Mouse (Mus musculus) midbrain, embryonic 14.5 days (tissue): Measurements from ENCODE around the gene Gp5. TPM values are rescaled to one million over a fixed set of nuclear protein-coding genes. Genes with fewer than 3 reads are reported as not detected.

Experiments
- ATAC-seq: fragments of 200-750 bp; cut with Nextera tagmentation; 2 replicates; pipeline ENCODE4 v1.8.0; 2017; ENCODE audit warnings: moderate number of reproducible peaks, moderate library complexity; ENCODE audit not compliant: low FRiP score, low TSS enrichment
- DNase-seq: peaks from one replicate; pipeline ENCODE4 v3.0.0-alpha.2; 2015
- H3K27ac ChIP-seq: fragments of 300-500 bp; sonication (generic); replicated peaks from 2 replicates; pipeline ENCODE4 v1.5.1; 2014; ENCODE audit warnings: mild to moderate bottlenecking, low read depth, low read length, moderate library complexity
- H3K27me3 ChIP-seq: fragments of 300-500 bp; sonication (generic); 2 replicates; pipeline ENCODE4 v1.6.1; 2014; ENCODE audit warnings: low read length, control low read depth, mixed read lengths; ENCODE audit not compliant: control insufficient read depth, insufficient read depth
- H3K36me3 ChIP-seq: fragments of 300-500 bp; sonication (generic); 2 replicates; pipeline ENCODE4 v1.6.1; 2014; ENCODE audit warnings: low read length, control low read depth; ENCODE audit not compliant: control insufficient read depth, insufficient read depth
- H3K4me1 ChIP-seq: fragments of 300-500 bp; sonication (generic); 2 replicates; pipeline ENCODE4 v1.6.1; 2014; ENCODE audit warnings: mild to moderate bottlenecking, antibody characterized with exemption, low read length, control low read depth; ENCODE audit not compliant: control insufficient read depth, insufficient read depth
- H3K4me2 ChIP-seq: fragments of 300-500 bp; sonication (generic); 2 replicates; pipeline ENCODE4 v1.6.1; 2014; ENCODE audit warnings: mild to moderate bottlenecking, low read length, moderate library complexity
- H3K4me3 ChIP-seq: fragments of 300-500 bp; sonication (generic); replicated peaks from 2 replicates; pipeline ENCODE4 v1.5.1; 2014; ENCODE audit warnings: low read depth, low read length
- H3K9ac ChIP-seq: fragments of 300-500 bp; sonication (generic); replicated peaks from 2 replicates; pipeline ENCODE4 v1.6.1; 2014; ENCODE audit warnings: mild to moderate bottlenecking, low read length, moderate library complexity
- H3K9me3 ChIP-seq: fragments of 300-500 bp; sonication (generic); 2 replicates; pipeline ENCODE4 v1.6.1; 2016; ENCODE audit warnings: low read length, control low read depth, mixed read lengths; ENCODE audit not compliant: control insufficient read depth
- WGBS: fragments of 180-500 bp; shearing (Covaris S2); extraction: QIAGEN DNeasy Blood & Tissue Kit; methylation state at CpG from one replicate; pipeline ENCODE4 v1.1.7; 2014; 5-methylcytosine and 5-hydroxymethylcytosine counted together
- polyA plus RNA-seq: library from polyadenylated mRNA; unstranded; fragments of >200 nt; fragmentation: Nextera tagmentation; extraction: Ambion mirVana; gene quantifications from 2 replicates; pipeline ENCODE4 v1.2.1, GENCODE M21; 2014

Gene Gp5
- polyA plus RNA-seq, 1 experiment from 2014 or later: 0.30 TPM

DNA sequence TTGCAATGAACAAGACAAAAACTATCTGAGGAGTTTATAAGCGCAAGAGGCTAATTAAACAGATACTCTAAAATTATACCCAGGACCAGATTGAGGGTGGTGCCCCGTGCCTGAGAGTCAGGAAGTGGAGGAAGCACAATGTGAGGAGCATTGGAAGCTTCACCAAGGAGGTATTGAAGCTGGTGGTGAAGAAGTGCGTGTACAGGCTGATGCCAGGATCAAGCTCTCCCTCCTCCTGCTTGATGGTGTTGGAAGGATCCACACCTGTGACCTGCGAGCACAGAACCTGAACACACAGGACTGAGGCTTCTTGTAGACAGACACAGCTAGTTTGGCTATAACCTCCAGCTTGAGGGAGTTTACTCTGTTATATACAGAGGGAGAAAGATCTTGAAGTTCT, 4.5 kb downstream of the Gp5 start:
- WGBS: 89% methylated on average over 4 of the region's 4 CpGs
- H3K4me3 ChIP-seq: no peak overlapping the region
- H3K4me2 ChIP-seq: no peak overlapping the region
- H3K27ac ChIP-seq: no peak overlapping the region
- H3K9ac ChIP-seq: no peak overlapping the region
- no peak for DNase-seq
- H3K36me3 ChIP-seq: no peaks in the 10 kb centered on the region
- peaks cover 11% of the 10 kb centered on the region; the same call in 1 of the 2 replicates for H3K4me1 ChIP-seq
- peaks cover 51% of the 10 kb centered on the region for H3K27me3 ChIP-seq
- ATAC-seq: no peak
- H3K9me3 ChIP-seq: no peaks in the 10 kb centered on the region

DNA sequence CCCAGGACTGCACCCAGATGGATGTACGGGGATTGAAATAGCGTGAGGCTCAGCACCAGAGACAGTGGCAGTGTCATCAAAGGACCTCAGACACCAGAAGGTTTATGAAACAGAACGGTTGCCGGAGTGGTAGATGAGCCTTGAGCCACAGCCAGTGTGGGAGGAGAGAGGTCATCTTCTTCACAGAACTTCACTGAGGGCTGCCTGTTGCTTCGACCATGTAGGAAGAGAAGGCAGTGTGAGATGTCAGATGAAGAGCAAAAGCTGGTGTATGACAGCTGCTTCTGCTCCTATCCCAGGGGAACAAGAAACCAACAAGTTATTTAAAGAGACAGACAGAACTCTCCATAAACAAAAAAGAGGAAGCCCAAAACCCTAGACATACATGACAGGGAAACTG, 6.3 kb downstream of the Gp5 start:
- no peak for DNase-seq
- Histone ChIP-seq H3K36me3 (no peaks in the 10 kb centered on the region), H3K9ac (no peak overlapping the region), H3K27me3 (peaks cover 32% of the 10 kb centered on the region), H3K4me1 (peaks cover 5% of the 10 kb centered on the region; the same call in 1 of the 2 replicates), H3K4me2 (no peak overlapping the region), H3K27ac (no peak overlapping the region), H3K9me3 (no peaks in the 10 kb centered on the region), H3K4me3 (no peak overlapping the region)
- no peak for ATAC-seq
- 80% methylated on average over 5 of the region's 5 CpGs for WGBS

DNA sequence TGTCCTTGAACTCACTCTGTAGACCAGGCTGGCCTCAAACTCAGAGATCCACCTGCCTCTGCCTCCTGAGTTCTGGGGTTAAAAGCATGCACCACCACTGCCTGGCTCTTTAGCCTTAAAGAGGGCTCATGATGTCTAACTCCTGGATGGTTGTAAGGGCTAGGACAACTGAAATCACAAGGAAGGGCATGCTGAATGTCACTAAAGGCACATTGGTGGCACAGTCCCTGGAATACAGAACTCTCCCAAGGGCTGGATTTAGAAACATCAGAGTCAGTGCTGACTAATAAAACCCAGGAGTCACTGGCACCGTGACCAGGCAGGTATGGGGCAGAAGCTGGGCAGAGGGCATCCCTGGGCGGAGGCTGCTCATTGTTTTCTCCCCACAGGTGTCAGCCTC, 7.2 kb downstream of the Gp5 start:
- H3K4me2 ChIP-seq: no peak overlapping the region
- no peak overlapping the region for H3K27ac ChIP-seq
- no peaks in the 10 kb centered on the region for H3K36me3 ChIP-seq
- DNase-seq (no peak), ATAC-seq (no peak)
- H3K27me3 ChIP-seq: peaks cover 24% of the 10 kb centered on the region
- 80% methylated on average over 2 of the region's 2 CpGs for WGBS
- 0 out of 2 replicates have a peak, but pooled peaks cover 2% of the 10 kb centered on the region for H3K4me1 ChIP-seq
- no peaks in the 10 kb centered on the region for H3K9me3 ChIP-seq
- H3K4me3 ChIP-seq: no peak overlapping the region
- no peak overlapping the region for H3K9ac ChIP-seq

DNA sequence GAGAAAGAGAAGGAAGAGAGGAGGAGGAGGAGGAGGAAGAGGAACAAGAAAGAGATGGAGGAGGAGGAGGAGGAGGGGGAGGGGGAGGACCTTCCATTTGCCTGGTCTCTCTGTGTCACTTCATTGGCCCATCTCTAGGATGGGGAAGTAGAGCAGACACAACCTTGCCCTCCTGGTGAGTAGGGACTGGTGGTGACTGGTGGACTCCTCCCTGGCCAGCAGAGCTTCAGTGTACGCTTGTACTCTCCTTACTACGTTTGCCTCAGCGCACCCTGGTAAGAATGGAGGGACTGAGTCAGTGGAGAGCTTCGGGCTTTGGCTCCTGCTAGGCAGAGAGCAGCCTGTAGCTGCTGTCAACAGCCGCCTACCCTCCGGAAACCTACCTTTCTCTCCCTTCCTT, 7.9 kb downstream of the Gp5 start:
- no peak for ATAC-seq
- no peak overlapping the region for H3K27ac ChIP-seq
- no peak overlapping the region for H3K4me2 ChIP-seq
- WGBS: 89% methylated on average over 6 of the region's 6 CpGs
- H3K9me3 ChIP-seq: no peaks in the 10 kb centered on the region
- H3K4me3 ChIP-seq: no peak overlapping the region
- no peaks in the 10 kb centered on the region for H3K4me1 ChIP-seq
- peaks cover 16% of the 10 kb centered on the region for H3K27me3 ChIP-seq
- DNase-seq: no peak
- no peak overlapping the region for H3K9ac ChIP-seq
- no peaks in the 10 kb centered on the region for H3K36me3 ChIP-seq

DNA sequence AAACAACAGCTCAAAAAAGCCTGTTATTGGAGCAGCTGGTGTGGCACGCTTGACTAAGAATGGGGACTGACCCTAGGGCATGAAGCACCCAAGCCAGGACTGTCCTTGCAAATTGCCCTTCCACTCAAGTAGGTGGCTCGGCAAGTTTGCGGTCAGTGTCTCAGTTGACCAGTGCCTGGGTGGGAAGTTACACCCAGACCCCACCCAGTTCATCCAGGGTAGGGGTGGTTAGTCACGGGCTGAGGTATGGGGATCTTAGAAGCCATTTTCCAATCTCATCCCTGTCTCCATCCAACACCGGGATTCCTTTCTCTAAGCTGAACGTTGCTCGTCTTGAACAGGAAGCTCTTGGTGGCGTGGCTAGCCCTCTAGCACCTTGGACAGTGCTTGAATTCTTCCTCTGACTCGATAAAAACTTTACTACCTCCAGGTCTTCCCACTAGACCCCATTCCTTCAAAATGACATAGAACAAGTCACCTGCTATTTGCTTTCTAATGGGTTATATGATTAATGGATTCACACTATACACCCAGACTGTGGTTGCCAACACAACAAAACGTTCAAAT, 10.8 kb downstream of the Gp5 start:
- Histone ChIP-seq H3K9me3 (no peaks in the 10 kb centered on the region), H3K4me1 (no peaks in the 10 kb centered on the region), H3K4me3 (no peak overlapping the region), H3K27me3 (no peaks in the 10 kb centered on the region), H3K27ac (no peak overlapping the region), H3K36me3 (no peaks in the 10 kb centered on the region), H3K9ac (no peak overlapping the region), H3K4me2 (no peak overlapping the region)
- no peak for DNase-seq
- WGBS: 76% methylated on average over 10 of the region's 10 CpGs
- ATAC-seq: no peak

DNA sequence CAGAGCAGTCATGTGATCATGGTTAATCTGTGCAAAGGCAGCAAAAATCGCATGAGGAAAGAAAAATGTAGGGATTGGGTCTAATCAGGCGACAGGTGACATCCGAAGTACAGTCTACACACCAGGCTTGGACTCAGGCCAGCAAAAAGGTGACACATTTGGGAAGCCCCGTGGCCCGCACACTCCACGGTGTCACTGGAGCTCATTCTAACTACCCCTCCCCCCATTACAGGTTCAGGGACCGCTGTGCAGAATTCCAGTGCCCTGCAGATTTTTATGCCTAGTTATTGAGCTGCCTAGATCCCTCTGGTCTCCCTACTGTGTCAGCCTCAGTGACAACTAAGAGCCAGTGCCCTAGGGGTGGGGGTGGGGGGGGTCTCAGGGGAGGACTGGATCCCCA, 13.1 kb downstream of the Gp5 start:
- 86% methylated on average over 7 of the region's 7 CpGs for WGBS
- Histone ChIP-seq H3K4me1 (no peaks in the 10 kb centered on the region), H3K36me3 (no peaks in the 10 kb centered on the region), H3K27me3 (no peaks in the 10 kb centered on the region), H3K4me3 (no peak overlapping the region), H3K27ac (no peak overlapping the region), H3K4me2 (no peak overlapping the region), H3K9ac (no peak overlapping the region), H3K9me3 (no peaks in the 10 kb centered on the region)
- no peak for ATAC-seq
- DNase-seq: no peak

DNA sequence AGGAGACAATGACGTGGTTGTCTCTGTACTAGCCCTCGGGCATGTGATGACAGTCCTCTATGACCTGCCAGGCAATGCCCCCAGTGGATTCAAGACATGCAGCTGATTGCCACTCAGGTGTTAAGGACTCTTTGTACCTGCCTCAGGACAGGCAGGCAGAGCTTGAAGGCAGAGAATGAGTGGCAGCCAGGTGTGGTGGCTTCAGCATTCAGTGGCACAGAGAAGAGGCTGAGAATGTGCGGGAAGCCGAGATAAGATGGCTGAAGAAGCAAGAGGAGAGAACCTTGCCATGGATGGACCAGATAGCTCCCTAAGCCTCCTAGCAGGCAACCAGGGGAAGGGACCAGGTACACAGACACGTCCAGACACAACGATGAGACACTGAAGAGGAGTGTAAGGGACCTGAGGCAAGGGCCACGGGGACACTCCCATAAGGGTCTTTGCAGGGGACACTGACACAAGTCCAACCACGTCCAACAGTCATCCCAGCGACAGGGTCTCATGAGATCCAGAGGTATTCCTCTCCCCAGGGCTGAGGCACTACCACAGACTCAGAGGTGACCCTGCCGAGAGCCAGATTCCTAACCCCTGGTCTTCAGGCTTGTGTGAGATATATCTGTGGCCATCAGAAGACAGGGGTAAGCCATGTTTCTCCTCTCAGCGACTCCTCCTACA, 13.8 kb downstream of the Gp5 start:
- DNase-seq (no peak), ATAC-seq (no peak)

DNA sequence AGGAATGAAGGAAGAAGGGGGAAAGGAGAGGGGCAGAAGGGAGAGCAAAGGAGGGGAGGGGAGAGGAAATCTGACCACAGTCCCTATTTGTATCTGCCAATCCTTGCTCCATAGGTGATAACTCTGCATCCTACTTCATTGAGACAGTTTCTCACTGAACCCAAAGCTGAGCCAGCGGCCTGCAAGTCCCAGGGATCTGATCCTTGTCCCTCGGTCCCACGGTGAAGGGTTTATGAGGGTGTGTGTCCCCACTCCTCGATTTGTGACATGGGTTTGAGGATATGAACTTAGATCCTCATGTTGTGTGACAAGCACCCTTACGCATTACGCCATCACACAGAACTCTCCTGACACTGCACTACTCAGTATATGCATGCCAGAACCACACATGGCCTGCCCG, 15.5 kb downstream of the Gp5 start:
- H3K4me1 ChIP-seq: no peaks in the 10 kb centered on the region
- H3K36me3 ChIP-seq: no peaks in the 10 kb centered on the region
- H3K27me3 ChIP-seq: no peaks in the 10 kb centered on the region
- no peak overlapping the region for H3K27ac ChIP-seq
- no peak overlapping the region for H3K4me3 ChIP-seq
- H3K4me2 ChIP-seq: no peak overlapping the region
- WGBS: 93% methylated on average over 7 of the region's 7 CpGs
- H3K9me3 ChIP-seq: no peaks in the 10 kb centered on the region
- DNase-seq (no peak), ATAC-seq (no peak)
- H3K9ac ChIP-seq: no peak overlapping the region

More for the DNA sequence above, 13.8 kb downstream of the Gp5 start:
- Histone ChIP-seq H3K27ac (no peak overlapping the region), H3K4me3 (no peak overlapping the region), H3K9me3 (no peaks in the 10 kb centered on the region), H3K9ac (no peak overlapping the region), H3K27me3 (no peaks in the 10 kb centered on the region), H3K4me2 (no peak overlapping the region), H3K36me3 (no peaks in the 10 kb centered on the region), H3K4me1 (no peaks in the 10 kb centered on the region)
- 89% methylated on average over 11 of the region's 11 CpGs for WGBS

DNA sequence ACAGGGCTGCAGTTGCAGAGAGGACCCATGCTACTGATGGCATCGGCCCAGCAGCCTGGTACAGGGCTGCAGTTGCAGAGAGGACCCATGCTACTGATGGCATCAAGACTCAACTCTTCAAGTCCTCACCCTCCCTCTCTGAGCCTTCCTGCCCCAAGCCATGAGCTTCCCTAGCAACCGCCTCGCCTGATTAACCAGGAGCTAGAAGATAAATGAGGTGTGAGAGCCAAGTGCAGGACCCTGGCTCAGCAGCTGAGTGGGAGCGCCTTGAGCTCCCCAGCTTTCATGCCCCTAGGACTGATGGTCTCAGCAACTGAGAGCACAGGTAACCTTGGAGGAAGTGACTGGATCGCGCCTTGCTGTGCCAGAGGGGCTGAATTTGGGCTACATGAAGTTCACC, 20.1 kb downstream of the Gp5 start:
- H3K36me3 ChIP-seq: no peaks in the 10 kb centered on the region
- no peak overlapping the region for H3K4me2 ChIP-seq
- H3K9me3 ChIP-seq: no peaks in the 10 kb centered on the region
- 76% methylated on average over 6 of the region's 6 CpGs for WGBS
- DNase-seq (no peak), ATAC-seq (no peak)
- no peak overlapping the region for H3K9ac ChIP-seq
- no peak overlapping the region for H3K27ac ChIP-seq
- no peaks in the 10 kb centered on the region for H3K27me3 ChIP-seq
- H3K4me1 ChIP-seq: no peaks in the 10 kb centered on the region
- no peak overlapping the region for H3K4me3 ChIP-seq
